Mouse (Mus musculus) cerebellum, adult 11 months (tissue): ENCODE results near the gene Tex19.2.
"Not testable (repeated sequence)": the region's sequence is repeated elsewhere in the genome, so short reads cannot be mapped to it uniquely, and the experiment has no call there.

Experiments used
- DNase-seq: peaks from one replicate; pipeline ENCODE4 v3.0.0; 2022

Tex19.2 gene

GRCm38 (mm10) chr11:121111051-121111450 is 7.4 kb downstream of the Tex19.2 start:
- no peak for DNase-seq

- peak; percentile 13 for DNase-seq
Observed at GRCm38 (mm10) chr11:121109986-121110385, 8.5 kb downstream of the Tex19.2 start.

GRCm38 (mm10) chr11:121108061-121108460 is 10.4 kb downstream of the Tex19.2 start:
- no peak for DNase-seq

- not testable (repeated sequence) for DNase-seq
Observed at GRCm38 (mm10) chr11:121107242-121107641, 11.2 kb downstream of the Tex19.2 start.

- no peak for DNase-seq
Observed at GRCm38 (mm10) chr11:121101124-121101805, 17.2 kb downstream of the Tex19.2 start.

- DNase-seq: no peak
Observed at GRCm38 (mm10) chr11:121100692-121101091, 17.8 kb downstream of the Tex19.2 start.

- no peak for DNase-seq
Observed at GRCm38 (mm10) chr11:121099762-121100161, 18.7 kb downstream of the Tex19.2 start.

- no peak for DNase-seq
Observed at GRCm38 (mm10) chr11:121092606-121093585, 25.6 kb downstream of the Tex19.2 start.

- no peak for DNase-seq
Observed at GRCm38 (mm10) chr11:121090943-121091342, 27.5 kb downstream of the Tex19.2 start.

GRCm38 (mm10) chr11:121089756-121090546 is 28.5 kb downstream of the Tex19.2 start:
- no peak for DNase-seq

GRCm38 (mm10) chr11:121088997-121089396 is 29.5 kb downstream of the Tex19.2 start:
- no peak for DNase-seq

GRCm38 (mm10) chr11:121086296-121086695 is 32.2 kb downstream of the Tex19.2 start:
- no peak for DNase-seq

GRCm38 (mm10) chr11:121085181-121085580 is 33.3 kb downstream of the Tex19.2 start:
- no peak for DNase-seq

GRCm38 (mm10) chr11:121082857-121083500 is 35.5 kb downstream of the Tex19.2 start:
- DNase-seq: no peak

- DNase-seq: no peak
Observed at GRCm38 (mm10) chr11:121082250-121082649, 36.2 kb downstream of the Tex19.2 start.

- no peak for DNase-seq
Observed at GRCm38 (mm10) chr11:121081120-121081519, 37.4 kb downstream of the Tex19.2 start, which contains the start of gene Sectm1a. Gene Sectm1a, minus strand, starts transcription at chr11:121081220.

GRCm38 (mm10) chr11:121080330-121080729 is 38.1 kb downstream of the Tex19.2 start:
- no peak for DNase-seq

- no peak for DNase-seq
Observed at GRCm38 (mm10) chr11:121075655-121076054, 42.8 kb downstream of the Tex19.2 start.

GRCm38 (mm10) chr11:121069662-121070061 is 48.8 kb downstream of the Tex19.2 start:
- not testable (repeated sequence) for DNase-seq

GRCm38 (mm10) chr11:121067895-121068294 is 50.6 kb downstream of the Tex19.2 start:
- no peak for DNase-seq
